Mouse (Mus musculus): ENCODE data around the gene Copg1.
"Not testable (repeated sequence)": the region's sequence is repeated elsewhere in the genome, so short reads cannot be mapped to it uniquely, and the experiment has no call there.

The Copg1 gene

DNA sequence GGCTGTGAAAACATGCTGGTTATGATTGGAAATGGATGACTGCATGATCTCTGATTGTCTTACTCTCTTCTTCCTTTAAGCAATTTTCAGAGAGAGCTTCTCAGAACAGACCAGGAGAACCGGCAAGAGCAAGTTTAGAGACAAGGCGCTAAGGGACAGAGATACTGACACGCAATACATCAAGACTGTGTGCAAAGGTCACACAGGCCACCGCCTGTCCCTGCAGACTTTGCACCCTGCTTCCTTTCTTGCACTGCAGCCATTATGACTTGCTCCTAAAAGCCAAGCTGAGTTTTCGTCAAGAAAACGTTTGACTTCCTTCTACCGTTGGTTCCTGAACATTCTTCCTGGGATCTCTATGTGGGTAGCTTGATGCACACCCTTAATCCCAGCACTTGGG lies 12.1 kb upstream of the Copg1 start:
- DNase-seq (ENCODE audit: low spot score in 2 of 2): no peak

DNA sequence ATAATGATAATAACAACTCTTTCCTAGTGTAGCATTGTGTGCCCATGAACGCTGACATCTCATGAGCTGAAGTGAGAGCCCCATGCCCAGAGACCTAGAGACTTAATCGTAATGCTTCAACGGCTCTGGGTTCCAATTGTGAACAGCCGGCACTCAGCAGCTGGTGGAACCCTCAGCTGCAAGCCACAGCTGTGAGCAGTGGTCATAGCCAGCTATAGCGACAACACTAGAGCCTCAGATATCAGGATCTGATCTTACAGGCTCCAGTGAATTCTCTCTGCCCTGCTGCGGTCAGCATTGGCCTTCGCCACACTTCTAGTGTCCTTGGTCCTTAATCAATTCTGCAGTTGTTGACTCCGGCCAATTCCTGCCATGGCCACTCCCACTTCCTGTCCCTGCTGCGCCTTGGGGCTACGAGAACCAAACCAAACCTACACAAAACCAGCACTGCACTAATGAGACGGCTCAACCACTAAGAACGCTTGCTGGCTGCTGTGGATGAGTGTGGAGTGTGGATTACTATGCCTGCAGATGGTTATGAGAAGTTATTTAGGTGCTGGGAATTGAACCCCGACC lies 11.5 kb upstream of the Copg1 start:
- DNase-seq (ENCODE audit: low spot score in 2 of 2): no peak

DNA sequence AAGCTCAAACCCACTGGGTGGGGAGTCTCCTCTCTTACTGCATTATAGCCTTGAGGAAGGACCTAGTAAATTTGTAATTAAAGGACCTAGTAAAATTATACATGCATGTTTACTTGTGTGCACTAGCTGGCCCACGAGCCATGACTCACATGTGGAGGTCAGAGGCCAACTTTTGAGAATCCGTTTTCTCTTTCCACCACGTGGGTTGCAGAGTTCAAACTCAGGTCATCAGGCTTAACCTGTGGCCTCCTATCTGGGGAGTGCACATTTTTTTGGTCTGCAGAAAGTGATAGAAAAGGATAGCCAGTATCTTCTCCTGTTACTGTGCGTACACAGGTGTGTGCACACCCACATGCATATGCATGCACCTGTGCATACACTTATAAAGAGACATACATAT lies 8.6 kb upstream of the Copg1 start:
- DNase-seq (ENCODE audit: low spot score in 2 of 2): no peak

DNA sequence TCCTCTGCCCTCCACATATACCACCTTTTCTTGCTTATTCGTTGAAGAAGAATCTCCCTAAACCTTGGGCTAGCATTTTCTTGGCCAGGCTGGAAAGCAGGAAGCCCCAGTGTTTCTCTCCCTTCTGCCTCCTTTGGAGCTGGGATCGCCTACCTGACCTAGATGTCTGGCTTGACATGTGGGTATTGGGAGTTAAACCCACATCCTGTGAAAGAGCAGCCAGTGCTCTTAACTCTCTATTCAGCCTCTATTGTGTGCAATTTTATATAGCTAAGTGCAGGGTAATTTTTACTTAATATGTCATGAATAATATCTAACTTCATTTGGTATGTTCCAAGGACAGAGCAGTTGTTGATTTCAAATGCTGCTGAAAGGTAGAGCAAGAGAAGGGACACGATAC lies 8.0 kb upstream of the Copg1 start:
- no peak for DNase-seq (ENCODE audit: low spot score in 2 of 2)

DNA sequence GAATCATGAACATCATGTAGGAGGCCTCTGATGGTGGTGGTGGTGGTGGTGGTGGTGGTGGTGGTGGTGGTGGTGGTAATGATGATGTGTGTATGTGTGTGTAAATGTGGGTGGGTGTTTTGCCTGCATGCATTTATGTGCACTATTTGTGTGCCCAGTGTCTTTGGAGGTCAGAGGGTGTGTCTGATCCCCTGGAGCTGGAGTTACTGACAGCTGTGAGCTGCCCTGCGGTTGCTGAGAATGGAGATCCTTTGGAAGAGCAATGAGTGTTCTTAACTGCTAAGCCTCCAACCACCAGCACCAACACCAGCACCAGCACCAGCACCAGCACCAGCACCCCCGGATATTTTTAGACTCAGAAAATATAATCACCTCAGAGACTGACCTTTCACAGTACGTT lies 5.4 kb upstream of the Copg1 start:
- no peak for DNase-seq (ENCODE audit: low spot score in 2 of 2)

DNA sequence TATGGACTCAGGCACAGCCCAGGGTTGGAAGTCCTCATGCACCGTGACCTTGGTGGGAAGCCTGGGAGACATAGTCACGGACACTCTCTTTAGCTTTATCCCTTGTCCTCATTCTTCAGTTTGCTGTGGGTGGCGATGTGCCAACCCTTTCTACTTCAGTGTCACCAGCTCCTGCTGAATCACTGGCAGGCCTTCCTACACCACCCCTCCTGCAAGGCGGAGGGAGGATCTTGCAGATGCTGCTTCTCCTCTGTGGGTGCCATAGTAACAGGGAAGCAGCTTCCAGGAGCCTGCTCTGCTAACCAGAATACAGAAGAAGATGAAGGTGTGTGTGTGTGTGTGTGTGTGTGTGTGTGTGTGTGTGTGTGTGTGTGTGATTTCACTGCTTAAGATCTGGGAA lies 4.8 kb upstream of the Copg1 start:
- peak; percentile 57 to 75 for DNase-seq (ENCODE audit: low spot score in 2 of 2)

DNA sequence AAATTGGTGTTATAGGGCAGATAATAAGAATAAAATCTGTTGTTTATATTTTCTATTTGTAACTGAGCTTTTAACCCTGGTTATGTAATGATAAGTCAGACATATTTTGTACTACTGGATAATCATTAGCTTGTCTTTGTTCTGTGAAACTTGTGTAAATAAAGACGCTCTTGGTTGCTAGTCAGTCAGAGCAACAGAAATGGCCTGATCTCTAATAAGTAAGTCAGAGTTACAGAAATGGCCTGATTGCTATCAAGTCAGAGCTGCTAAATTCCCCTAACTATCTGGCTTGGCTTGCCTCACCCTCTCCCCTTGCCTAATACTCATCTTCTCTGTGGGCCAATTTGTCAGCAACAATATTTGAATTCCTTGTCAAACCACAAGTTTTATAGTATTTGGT lies 893 bp upstream of the Copg1 start:
- DNase-seq (ENCODE audit: low spot score in 2 of 2): no peak

DNA sequence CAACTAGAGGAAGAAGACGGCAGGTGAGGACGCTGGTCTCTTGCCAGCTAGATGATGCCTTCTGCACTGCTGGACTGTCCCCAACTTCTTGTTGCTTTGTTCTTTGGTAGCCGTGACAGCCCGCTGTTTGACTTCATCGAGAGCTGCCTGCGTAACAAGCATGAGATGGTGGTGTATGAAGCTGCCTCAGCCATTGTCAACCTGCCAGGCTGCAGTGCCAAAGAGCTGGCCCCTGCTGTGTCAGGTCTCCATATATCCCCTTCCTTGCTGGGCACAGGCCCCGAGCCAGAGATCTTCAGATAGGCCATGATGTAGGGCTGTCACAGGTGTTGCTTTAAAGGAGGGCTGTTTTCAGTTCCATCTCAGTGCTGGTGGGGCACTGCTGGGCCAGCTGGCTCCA lies 6.3 kb downstream of the Copg1 start:
- DNase-seq (ENCODE audit: low spot score in 2 of 2): no peak

DNA sequence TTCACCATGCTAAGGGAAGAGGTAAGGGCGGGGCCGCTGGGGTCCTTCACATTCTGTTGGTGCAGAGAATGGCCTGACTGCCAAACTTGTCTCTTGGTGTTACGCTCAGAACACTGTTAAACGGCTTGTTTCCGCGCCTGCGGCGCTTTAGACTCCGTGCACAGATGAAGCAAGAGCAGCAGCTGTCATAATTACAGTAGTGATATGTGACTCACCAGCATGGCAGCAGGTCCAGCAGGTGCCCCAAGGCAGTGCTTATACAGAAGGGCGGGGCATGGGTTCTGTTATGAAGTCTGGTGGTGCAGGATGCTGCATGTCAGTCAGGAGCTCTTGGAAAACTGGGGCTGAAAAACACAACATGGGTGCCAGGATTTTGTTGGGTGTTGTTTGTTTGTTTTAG lies 10.4 kb downstream of the Copg1 start:
- DNase-seq (ENCODE audit: low spot score in 2 of 2): no peak

DNA sequence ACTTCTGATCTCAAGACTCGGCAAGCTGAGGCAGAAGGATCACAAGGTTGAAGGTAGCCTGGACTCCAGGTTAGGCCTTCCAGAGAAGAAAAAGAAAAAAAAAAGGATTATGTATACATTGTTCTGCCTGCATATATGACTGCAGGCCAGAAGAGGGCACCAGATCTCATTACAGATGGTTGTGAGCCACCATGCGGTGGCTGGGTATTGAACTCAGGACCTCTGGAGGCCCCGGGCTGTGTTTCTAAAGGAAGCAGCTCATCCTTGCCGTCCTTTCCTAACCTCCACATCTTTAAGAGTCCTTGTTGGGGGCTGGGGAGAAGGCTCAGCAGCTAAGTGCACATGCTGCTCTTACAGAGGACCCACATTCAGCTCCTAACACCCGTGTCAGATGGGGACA lies 19.0 kb downstream of the Copg1 start:
- no peak for DNase-seq (ENCODE audit: low spot score in 2 of 2)

DNA sequence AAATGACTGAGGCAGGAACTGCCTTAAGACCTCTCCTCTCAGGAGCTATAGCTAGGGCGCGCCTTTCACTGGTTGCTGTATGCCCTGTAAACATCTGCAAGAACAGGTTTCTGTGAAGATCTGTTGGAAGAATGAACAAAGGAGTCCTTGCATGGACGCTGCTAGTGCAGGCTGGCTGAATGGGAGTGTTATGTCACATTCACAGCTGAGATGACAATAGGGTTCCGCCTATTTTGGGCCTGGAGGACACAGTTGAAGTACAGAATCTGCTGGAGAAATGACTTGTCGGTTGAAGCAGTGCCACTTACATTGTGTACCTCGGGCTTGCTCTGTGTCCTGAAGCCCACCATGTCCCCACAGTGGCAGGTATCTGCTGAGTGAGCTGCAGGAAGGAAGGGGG lies 21.6 kb downstream of the Copg1 start:
- DNase-seq (ENCODE audit: low spot score in 2 of 2): no peak

DNA sequence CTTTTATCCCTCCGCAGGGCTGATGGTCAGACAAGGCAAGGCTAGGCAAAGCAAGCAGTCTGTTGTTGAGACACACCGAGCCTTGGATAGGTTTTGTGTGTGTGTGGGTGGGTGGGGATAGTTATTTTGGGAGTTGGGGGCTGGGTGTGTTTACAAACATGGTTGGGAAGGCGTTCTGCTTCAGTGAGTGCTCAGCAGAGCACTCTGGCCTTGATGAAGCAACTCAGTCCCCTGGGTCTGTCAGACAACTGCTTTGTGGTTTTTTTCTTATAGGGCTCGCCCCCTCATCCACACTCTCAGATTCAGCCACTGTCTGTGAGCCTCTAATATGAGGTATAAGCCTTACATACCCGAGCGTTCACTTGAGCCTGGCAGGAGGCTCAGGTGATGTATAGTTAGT lies 23.9 kb downstream of the Copg1 start:
- no peak for DNase-seq (ENCODE audit: low spot score in 2 of 2)

DNA sequence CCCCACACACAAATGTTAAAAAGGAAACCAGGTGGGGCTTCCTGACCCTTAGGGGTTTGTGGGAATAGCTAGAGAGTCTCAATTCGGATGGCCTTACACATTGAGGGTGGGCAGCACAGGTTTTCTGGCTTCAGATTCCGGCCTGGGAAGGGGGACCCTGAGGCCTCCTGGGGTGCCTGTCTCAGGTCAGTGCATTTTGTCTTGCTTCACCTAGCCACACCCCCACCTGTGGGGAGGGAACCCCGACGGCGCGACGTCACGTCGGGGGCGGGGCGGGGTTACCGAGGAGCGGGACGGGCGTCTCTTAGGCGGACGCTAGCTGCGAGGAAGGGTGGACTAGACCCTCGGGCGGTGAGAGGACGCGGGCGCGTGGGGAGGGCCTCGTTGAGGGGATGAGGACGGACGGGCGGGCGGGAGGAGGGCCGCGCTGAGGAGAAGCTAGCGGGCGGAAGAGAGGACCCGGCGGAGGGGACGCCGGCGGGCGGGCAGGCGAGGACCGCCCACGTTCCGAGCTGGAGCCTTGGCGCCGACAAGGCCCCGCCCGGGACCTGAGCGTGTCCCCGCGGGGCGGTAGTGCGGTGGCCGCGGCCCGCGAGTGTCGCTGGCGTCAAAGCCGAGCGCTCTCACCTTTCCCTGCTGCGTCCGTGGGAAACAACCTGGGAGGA lies 26.2 kb downstream of the Copg1 start, which contains the start of gene Hmces:
TSS of gene Hmces (plus strand) at position 275 of the 665 bp plus-strand sequence.
- DNase-seq (ENCODE audit: low spot score in 2 of 2): peak in 1 of 2 experiments; percentile 50

DNA sequence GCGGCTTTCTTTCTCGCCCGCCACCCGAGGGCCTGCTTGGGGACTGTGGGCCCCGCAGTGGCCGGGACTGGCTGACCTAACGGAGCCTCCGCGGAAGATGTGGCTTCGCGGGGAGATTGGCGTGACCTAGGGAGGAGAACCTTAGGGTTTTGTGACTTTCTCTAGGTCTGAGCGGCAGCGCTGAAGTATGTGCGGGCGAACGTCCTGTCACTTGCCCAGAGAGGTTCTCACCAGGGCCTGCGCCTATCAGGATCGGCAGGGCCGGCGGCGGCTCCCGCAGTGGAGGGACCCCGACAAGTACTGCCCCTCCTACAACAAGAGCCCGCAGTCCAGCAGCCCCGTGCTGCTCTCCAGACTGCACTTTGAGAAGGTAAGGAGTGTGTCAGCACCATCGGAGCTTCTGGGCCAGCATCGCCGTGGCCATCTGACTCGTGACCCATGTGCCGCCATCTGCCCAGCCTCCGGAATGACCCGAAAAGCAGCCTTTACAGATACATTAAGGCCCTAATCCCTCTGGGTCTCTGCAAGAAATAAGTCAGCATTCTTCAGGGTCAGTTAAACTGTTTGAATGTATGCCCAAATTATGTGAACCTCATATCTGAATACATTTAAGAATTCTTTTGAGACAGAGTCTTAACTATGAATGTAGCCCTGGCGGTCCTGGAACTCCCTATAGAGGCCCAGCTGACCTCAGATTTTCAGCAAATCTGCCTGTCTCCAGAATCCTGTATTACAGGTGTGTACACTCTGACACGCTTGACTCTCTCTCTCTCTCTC lies 26.9 kb downstream of the Copg1 start:
- DNase-seq (ENCODE audit: low spot score in 2 of 2): no peak

DNA sequence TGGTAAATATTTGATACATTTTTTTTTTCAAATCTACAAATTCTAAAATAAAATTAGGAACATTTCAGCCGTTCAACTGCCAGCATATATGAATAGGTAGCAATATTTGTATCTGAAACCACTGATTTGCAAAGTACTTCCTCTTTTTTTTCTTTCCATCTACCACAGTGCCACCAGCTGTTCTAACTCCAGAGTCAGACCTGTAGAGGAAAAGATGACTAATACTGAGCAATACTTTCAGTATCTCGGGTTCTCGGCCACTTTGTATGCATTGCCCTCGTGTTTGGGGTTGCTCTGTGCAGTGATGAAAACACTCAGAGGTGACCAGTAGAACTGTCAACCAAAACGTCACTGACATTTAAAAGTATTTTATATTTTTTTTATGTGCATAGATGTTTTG lies 28.3 kb downstream of the Copg1 start:
- no peak for DNase-seq (ENCODE audit: low spot score in 2 of 2)

DNA sequence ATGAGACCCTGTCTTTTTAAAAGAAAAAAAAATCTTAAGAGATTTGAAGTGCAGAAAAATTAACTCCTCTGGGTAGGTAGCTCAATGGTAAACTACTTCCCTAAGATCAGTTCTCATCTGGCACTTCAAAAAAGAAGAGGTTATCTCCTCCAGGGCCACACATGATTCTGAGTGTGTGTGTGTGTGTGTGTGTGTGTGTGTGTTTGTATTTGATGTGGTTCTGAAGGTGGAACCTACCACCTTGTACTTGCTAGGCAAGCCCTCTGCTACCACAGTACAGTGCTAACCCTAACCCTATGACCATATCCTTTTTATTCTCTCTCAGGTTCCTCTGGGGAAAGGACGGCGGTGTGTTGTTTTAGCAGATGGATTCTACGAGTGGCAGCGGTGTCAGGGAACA lies 33.6 kb downstream of the Copg1 start:
- DNase-seq (ENCODE audit: low spot score in 2 of 2): no peak

DNA sequence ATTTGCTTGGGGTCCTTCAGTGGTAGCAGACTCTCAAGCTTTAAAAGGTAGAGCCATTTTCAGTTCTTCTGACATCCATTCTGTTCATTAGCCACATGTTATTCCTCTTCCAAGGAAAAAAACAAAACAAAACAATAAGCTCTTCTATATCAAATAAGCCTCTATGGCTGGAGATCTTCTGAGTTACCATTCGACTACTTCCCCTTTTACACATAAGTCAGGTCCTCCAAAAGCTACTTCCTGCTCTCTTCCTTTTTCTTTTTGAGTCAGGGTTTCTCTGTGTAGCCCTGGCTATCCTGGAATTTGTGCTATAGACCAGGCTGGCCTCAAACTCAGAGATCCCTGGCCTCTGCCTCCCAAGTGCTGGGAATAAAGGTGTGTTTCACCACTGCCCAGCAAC lies 36.0 kb downstream of the Copg1 start:
- no peak for DNase-seq (ENCODE audit: low spot score in 2 of 2)

DNA sequence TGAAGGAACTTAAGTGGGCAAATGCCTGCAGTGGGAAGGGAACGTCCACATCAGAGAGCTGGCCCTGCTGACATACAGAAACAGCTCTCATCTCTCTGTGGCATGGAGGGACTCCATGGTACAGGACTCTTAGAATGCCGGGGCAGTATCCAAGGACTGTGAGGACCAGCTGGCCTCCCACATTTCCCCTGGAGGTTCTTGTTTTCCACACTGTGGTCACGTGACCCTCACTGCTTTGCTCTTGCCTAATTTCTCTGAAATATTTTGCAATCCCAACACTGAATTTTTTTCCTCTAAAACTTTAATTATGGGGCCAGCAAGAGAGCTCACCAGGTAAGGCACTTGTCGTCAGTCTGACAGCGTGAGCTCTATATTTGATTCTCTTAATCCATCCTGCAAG lies 47.4 kb downstream of the Copg1 start:
- DNase-seq (ENCODE audit: low spot score in 2 of 2): no peak

DNA sequence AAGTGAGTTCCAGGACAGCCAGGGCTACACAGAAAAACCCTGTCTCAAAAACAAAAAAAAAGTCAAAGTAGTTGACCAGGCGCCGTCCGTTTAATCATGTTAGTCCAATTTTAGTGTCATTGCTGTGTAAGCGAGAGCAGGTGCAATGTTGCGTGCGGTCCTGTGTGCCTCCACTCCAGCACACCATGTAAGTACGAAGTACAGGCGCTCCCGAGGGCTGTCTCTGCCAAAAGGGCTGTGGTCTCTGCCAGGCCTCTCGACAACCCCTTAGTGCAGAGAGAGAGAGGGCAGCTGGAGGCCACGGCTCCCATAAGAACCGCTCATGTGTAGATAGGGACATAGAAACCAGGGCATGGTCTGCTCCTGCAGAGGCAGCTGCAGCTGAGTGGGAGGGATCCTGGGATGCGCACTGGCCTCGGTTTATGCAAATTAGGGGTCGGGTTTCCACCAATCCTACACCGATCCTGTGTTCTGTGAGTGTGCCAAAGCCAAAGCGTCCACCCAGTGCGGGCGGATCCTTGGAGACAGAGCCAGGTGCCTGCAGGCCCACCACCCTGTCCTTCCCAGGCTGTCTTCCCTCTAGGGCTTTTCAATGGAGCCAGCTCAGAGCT lies 49.7 kb downstream of the Copg1 start:
- DNase-seq (ENCODE audit: low spot score in 2 of 2): no peak

DNA sequence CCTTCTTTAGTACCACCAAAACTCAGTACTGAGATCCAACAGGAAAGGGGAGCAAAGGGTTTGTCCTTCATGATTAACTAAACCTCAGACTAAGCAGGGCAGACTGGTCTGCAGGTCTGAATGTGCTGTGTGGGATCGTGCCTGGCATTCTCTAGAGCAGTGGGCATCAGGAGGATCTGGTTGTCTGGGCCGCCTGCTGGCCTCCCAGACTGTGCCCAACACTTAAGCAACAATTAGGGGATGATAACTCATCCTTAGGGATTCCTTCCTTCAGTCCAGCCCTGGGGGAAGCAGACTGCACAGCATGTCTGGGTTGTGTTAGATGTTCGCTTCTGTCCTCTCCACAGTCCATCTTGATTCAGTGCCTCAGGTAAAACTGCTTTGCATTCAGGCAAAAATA lies 51.3 kb downstream of the Copg1 start:
- no peak for DNase-seq (ENCODE audit: low spot score in 2 of 2)

DNA sequence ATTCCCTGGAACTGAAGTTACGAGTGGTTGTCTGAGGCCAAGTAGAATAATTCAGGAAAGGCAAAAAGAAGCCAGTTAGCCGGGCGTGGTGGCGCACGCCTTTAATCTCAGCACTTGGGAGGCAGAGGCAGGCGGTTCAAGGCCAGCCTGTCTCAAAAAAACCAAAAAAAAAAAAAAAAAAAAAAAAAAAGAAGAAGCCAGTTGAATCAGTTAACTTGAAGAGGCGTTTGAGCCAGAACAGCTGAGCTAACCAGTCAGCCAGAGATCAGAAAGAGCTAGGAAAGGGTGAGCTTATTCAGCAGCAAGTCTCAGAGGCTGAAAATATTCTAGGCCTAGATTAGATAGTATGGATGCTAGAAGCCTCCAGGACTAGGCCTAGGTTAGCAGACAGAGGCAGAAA lies 54.6 kb downstream of the Copg1 start:
- no peak for DNase-seq (ENCODE audit: low spot score in 2 of 2)

DNA sequence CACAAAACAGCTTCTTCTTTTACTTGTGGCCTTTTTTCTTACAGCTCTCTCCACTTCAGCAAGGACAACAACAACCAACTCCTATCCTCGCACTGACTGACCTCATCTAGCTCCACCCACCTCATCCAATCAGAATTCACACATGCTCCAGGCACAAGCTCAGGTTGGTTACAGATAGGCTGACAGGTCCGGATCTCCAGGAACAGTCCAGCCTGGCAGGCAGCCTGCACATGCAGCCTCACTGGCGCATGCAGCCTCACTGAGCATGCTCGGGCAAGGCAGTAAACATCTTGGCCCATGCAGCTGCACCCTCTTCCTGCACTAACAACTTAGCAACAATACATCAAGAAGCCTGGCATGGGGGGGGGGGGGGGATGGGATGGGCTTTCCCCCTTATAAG lies 74.8 kb downstream of the Copg1 start:
- DNase-seq (ENCODE audit: low spot score in 2 of 2): not testable (repeated sequence)
